Mouse (Mus musculus) midbrain, embryonic 15.5 days (tissue): ENCODE measurements around the gene Anxa5. TPM values are rescaled to one million over a fixed set of nuclear protein-coding genes. Genes with fewer than 3 reads are reported as not detected.

Experiments
- ATAC-seq: fragments of 200-750 bp; cut with Nextera tagmentation; replicated peaks from 2 replicates; pipeline ENCODE4 v1.8.0; 2017; ENCODE audit warnings: moderate TSS enrichment
- H3K27ac ChIP-seq: fragments of 300-500 bp; sonication (generic); 2 replicates; pipeline ENCODE4 v1.5.1; 2015; ENCODE audit warnings: mild to moderate bottlenecking, inconsistent platforms
- H3K27me3 ChIP-seq: fragments of 300-500 bp; sonication (generic); replicated peaks from 2 replicates; pipeline ENCODE4 v1.6.1; 2015; ENCODE audit warnings: inconsistent platforms
- H3K36me3 ChIP-seq: fragments of 300-500 bp; sonication (generic); replicated peaks from 2 replicates; pipeline ENCODE4 v1.6.1; 2015; ENCODE audit warnings: inconsistent platforms
- H3K4me1 ChIP-seq: fragments of 300-500 bp; sonication (generic); 2 replicates; pipeline ENCODE4 v1.6.1; 2015; ENCODE audit warnings: inconsistent platforms
- H3K4me2 ChIP-seq: fragments of 300-500 bp; sonication (generic); 2 replicates; pipeline ENCODE4 v1.6.1; 2015; ENCODE audit warnings: inconsistent platforms, mild to moderate bottlenecking, moderate library complexity
- H3K4me3 ChIP-seq: fragments of 300-500 bp; sonication (generic); 2 replicates; pipeline ENCODE4 v1.5.1; 2015; ENCODE audit warnings: mild to moderate bottlenecking, inconsistent platforms
- H3K9ac ChIP-seq: fragments of 300-500 bp; sonication (generic); 2 replicates; pipeline ENCODE4 v1.6.1; 2015; ENCODE audit warnings: mild to moderate bottlenecking, inconsistent platforms
- H3K9me3 ChIP-seq: fragments of 300-500 bp; sonication (generic); 2 replicates; pipeline ENCODE4 v1.6.1; 2016; ENCODE audit warnings: inconsistent platforms
- WGBS: fragments of 180-500 bp; shearing (Covaris S2); methylation state at CpG from one replicate; pipeline ENCODE4 v1.1.7; 2015; ENCODE audit warnings: mixed read lengths; 5-methylcytosine and 5-hydroxymethylcytosine counted together
- polyA plus RNA-seq: library from polyadenylated mRNA; unstranded; fragments of >200 nt; fragmentation: Nextera tagmentation; extraction: Ambion mirVana; gene quantifications from 2 replicates; pipeline ENCODE4 v1.2.1, GENCODE M21; 2015

Gene Anxa5
- 68.7 and 84.1 TPM in 2 replicates for polyA plus RNA-seq

DNA sequence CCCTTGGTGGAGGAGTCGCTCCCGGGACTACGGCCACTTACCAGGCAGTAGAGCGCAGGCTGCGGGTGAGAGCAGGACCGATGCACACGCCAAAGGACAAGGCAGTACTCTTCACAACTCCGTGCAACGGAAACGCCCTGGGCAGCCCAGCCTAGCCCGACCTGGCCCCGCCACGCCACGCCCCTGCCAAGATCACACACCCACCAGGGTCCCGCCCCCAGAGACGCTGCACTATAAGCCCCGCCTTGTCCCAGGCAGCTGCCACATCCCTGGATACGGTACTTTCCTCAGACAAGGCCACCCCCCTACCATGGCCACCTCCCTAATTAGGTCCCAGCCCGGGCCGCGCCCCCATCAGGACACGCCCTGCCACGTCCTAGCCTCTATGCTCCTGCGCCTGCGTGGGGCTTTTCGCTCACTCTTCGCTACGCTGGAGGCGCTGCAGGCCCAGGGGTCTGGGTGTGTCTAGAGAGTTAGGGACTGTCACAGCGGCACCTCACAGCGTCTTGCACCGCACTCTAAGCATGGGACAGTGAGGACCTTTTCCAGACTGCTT lies at the start of gene Anxa5, which contains the start of gene 1810062G17Rik:
Gene Anxa5, minus strand, starts transcription at position 363 of the 556 bp plus-strand sequence.
Gene 1810062G17Rik, plus strand, starts transcription at position 406 of the 556 bp plus-strand sequence.
- Histone ChIP-seq H3K36me3 (no peaks in the 10 kb centered on the region), H3K4me2 (peak within 1 kb of the TSS; percentile 97), H3K4me3 (peak within 1 kb of the TSS; percentile 73), H3K27me3 (peaks cover 4% of the 10 kb centered on the region; the same call in 1 of the 2 replicates), H3K9me3 (no peaks in the 10 kb centered on the region), H3K4me1 (peaks cover 12% of the 10 kb centered on the region), H3K9ac (peak within 1 kb of the TSS; percentile 55), H3K27ac (0 out of 2 replicates have a peak within 1 kb of the TSS, but pooled peaks have one; percentile 1)
- under 1% methylated on average over 32 of the region's 32 CpGs for WGBS
- ATAC-seq, result peak; percentile 95

DNA sequence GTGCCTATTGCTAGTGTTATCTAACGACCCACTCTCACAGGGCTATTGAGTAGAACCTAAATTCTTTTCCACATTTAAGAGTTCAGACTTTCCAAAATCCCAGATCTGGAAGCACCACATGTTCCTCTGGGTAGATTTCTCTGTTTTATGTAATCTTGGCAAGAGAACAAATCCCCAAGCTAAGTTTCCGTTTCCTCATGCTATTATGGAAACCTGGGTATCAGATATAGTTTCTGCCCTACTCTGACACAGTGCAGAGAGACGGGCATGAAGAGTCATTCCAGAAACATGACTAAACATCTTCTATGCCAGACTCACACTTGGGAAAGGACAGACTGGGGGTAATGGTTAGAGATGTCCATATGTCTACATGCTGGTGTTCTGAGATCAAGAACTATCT lies 48.8 kb upstream of the Anxa5 start:
- Histone ChIP-seq H3K4me2 (no peak overlapping the region), H3K4me3 (no peak overlapping the region), H3K9ac (no peak overlapping the region), H3K9me3 (no peaks in the 10 kb centered on the region; the same call in 1 of the 2 replicates), H3K27ac (no peak overlapping the region), H3K36me3 (no peaks in the 10 kb centered on the region), H3K27me3 (peaks cover 14% of the 10 kb centered on the region), H3K4me1 (peaks cover 9% of the 10 kb centered on the region)
- 80% methylated on average over 3 of the region's 3 CpGs for WGBS
- no peak for ATAC-seq

DNA sequence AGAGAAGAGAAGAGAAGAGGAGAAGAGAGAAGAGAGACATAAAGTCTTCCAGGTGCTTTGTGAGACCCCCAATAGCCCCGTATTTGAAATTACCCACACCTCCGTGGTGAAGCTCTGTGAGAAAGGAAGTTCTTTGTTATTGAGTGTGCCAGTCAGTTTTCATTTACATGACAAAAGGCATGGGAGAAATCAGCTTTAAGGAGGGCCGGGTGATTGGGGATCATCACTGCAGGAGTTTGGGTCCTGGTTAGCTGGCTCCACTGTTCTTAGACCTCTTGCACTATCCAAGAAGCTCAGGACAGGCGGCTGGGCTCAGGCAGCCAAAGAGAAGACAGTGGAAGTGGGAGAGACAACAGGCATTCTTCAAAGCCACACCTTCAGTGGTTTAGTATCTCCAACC lies 46.4 kb upstream of the Anxa5 start:
- Histone ChIP-seq H3K27me3 (peaks cover 14% of the 10 kb centered on the region), H3K36me3 (no peaks in the 10 kb centered on the region), H3K27ac (no peak overlapping the region), H3K4me3 (no peak overlapping the region), H3K4me2 (peak overlapping the region; percentile 100; the same call in 1 of the 2 replicates), H3K4me1 (peaks cover 9% of the 10 kb centered on the region), H3K9me3 (no peaks in the 10 kb centered on the region), H3K9ac (no peak overlapping the region)
- 3% methylated on average over 4 of the region's 4 CpGs for WGBS
- ATAC-seq, result no peak

DNA sequence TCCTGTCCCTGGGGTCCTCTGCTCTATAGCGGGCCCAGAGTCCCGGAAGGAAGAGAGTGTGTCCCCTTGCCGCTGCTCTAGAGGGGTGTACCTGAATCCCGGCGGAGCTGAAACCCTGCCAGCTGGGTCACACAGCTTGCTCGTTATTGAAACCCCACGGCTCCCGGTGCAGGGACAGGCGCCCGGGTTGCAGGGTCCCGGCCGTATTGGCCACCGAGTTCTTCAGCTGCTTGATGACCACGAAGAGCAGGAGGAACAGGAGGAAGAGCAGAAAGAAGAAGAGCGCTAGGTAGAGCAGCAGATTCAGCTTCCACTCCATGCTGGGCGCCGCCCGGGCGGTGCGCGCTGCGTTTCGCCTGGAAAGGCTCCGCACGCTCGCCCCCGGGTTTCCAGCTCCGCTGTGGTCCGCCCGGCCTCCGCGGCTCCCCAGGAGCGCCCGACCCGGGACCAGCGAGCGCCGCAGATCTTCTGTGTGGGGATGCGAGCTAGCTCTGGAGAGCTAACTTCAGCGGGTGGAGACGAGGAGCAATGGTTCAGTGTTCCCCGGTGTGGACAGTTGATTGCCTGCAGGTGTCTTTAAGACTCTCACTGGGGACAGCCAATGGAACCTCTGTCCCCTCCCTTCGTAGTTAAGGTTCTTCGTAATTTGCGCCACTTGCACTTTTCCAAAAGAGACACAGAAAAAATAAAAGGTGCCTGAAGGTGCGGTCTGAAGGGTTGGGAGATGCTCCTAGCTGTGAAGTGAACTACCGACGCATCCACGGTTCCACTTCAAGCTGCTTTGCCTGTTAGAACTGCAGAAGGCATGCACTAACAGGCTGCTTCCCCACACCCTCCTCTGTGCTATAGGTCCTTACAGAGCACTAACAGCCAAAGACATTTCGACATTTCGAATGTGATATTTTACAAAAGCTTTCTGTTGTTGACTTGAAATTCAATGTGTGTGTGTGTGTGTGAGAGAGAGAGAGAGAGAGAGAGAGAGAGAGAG lies 45.7 kb upstream of the Anxa5 start, which contains the start of gene Gm11549:
Gene Gm11549, minus strand, starts transcription at position 741 of the 988 bp plus-strand sequence.
- Histone ChIP-seq H3K4me2 (peak within 1 kb of the TSS; percentile 100), H3K4me3 (peak within 1 kb of the TSS; percentile 71), H3K4me1 (peaks cover 9% of the 10 kb centered on the region), H3K27ac (no peak within 1 kb of the TSS), H3K9me3 (no peaks in the 10 kb centered on the region), H3K27me3 (peaks cover 14% of the 10 kb centered on the region), H3K9ac (peak within 1 kb of the TSS; percentile 60), H3K36me3 (no peaks in the 10 kb centered on the region)
- under 1% methylated on average over 51 of the region's 51 CpGs for WGBS
- peak; percentile 87 for ATAC-seq

DNA sequence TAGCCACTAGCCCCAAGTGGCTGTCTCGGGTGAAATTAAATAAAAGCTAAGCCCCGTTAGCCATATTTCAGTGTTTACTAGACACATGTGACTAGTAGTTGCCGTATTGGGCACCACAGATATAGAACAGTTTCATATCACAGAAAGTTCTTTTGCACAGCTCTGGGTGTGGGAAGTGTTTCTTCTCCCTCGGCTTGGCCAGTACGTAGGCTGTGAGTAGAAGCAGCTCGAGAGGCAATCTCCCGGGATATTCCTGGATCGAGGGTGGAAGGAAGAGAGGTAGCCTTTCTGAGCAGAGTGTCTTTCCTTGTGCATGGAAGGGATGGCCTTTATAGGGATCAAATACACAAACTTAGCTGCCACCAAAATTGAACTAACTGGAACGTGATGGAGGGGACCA lies 40.5 kb upstream of the Anxa5 start:
- 90% methylated on average over 9 of the region's 9 CpGs for WGBS

DNA sequence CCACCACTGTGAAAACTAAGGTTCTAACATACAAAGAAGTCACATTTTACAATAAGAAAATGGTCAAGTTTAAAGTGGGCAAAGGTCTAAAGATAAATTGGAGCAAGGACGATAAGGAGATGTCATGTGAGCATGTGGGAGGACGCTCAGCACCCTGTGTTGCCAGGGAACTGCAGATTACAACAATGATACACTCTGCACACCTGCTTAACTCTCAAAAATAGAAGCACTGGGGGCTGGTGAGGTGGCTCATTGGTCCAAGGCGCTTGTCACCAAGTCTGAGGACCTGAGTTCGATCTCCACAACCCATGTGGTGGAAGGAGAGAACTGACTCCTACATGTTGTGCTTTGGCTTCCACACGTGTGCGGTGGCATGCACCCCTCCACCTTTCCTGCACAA lies 35.8 kb upstream of the Anxa5 start:
- Histone ChIP-seq H3K27me3 (no peaks in the 10 kb centered on the region), H3K27ac (no peak overlapping the region), H3K4me3 (no peak overlapping the region), H3K9ac (no peak overlapping the region), H3K4me2 (no peak overlapping the region), H3K36me3 (no peaks in the 10 kb centered on the region), H3K4me1 (no peaks in the 10 kb centered on the region), H3K9me3 (no peaks in the 10 kb centered on the region)
- ATAC-seq, result no peak
- WGBS, result 94% methylated on average over 6 of the region's 6 CpGs

More for the DNA sequence above, 40.5 kb upstream of the Anxa5 start:
- H3K9me3 ChIP-seq, result no peaks in the 10 kb centered on the region
- no peak overlapping the region for H3K4me2 ChIP-seq
- H3K4me3 ChIP-seq, result no peak overlapping the region
- H3K36me3 ChIP-seq, result no peaks in the 10 kb centered on the region
- no peak overlapping the region for H3K27ac ChIP-seq
- H3K9ac ChIP-seq, result no peak overlapping the region
- no peak for ATAC-seq
- H3K4me1 ChIP-seq, result peaks cover 4% of the 10 kb centered on the region
- H3K27me3 ChIP-seq, result peaks cover 8% of the 10 kb centered on the region

DNA sequence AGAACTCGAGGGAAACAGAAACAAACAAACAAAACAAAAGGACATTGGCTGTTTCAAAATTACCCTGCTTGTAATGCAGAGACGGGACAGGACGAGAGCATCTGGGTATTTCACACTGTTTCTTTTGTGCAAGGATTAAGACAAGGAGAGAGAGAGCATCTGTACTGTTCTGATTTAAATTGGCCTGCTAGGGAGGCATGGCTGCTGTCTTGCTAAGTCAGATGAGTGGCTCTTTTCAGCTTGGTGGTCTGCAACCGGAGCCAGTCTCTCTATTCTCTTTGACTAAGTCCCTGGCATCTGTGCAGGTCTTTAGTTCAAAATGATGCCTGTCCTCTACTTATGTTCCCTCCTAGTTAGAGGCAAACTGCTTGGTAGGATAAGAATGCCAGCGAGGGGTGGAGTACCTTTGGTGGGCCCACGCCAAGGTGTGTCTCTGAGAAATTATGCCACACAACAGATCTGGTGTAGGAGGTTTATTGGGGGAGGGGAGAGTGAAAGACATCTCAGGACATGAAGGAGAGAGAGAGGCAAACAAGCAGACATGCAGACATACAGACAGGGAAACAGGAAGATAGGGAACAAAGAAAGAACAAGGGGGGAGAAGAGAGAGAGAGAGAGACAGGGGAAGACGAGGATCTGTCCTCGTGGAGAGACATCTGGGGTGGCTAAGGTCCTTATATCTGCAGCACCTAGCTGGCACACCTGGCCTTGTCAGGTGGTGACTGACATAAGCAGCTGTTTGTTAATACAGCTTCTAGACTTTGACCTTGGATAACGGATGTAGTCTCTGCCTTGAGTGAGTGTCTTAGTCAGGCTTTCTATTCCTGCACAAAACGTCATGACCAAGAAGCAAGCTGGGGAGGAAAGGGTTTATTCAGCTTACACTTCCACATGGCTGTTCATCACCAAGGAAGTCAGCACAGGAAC lies 30.4 kb upstream of the Anxa5 start:
- peak; percentile 66 for ATAC-seq
- no peak overlapping the region for H3K4me3 ChIP-seq
- H3K27ac ChIP-seq, result 0 out of 2 replicates have a peak overlapping the region, but pooled peaks have one; percentile 17
- H3K4me1 ChIP-seq, result peaks cover 5% of the 10 kb centered on the region
- H3K9me3 ChIP-seq, result no peaks in the 10 kb centered on the region
- no peaks in the 10 kb centered on the region for H3K36me3 ChIP-seq
- 45% methylated on average over 10 of the region's 10 CpGs for WGBS
- H3K4me2 ChIP-seq, result no peak overlapping the region
- no peaks in the 10 kb centered on the region for H3K27me3 ChIP-seq
- no peak overlapping the region for H3K9ac ChIP-seq

DNA sequence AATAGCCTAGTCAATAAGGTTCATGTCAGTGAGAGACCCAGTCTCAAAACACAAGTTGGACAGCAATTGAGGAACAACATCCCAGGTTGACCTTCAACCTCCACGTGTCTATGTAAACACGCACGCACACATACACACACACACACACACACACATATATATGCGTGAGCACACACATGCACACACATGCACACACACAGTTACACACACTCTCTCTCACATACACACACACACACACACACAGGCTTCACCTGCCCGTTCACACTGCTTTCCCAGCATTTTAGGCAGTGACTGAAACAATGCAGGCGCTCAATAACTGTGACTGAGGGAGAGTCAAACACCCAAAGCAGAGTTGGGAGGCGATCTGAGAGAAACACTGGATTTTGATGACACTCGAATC lies 29.6 kb upstream of the Anxa5 start:
- no peaks in the 10 kb centered on the region for H3K9me3 ChIP-seq
- 70% methylated on average over 8 of the region's 8 CpGs for WGBS
- no peak overlapping the region for H3K27ac ChIP-seq
- no peak overlapping the region for H3K4me2 ChIP-seq
- peak; percentile 66; the same call in 1 of the 2 replicates for ATAC-seq
- no peaks in the 10 kb centered on the region for H3K27me3 ChIP-seq
- no peak overlapping the region for H3K9ac ChIP-seq
- H3K36me3 ChIP-seq, result no peaks in the 10 kb centered on the region
- H3K4me1 ChIP-seq, result peaks cover 5% of the 10 kb centered on the region
- H3K4me3 ChIP-seq, result no peak overlapping the region

DNA sequence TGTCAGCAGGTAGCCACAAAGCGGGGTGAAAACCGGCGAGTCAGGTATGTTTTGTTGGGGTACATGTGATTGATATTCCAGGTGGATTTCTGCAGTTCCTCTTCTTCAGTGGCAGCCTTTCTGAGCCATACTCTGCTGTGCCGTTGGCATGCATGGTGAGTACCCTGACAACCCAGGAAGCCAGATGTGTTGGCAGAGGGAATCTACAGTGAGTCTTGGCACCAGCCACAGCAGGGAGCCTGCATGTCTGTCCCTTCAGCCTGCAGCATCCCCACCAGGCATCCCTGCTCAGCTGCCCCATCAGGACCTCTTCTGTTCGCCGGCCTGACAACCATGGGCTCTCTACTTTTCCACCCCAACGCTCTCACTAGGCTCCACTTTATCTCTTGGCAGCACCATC lies 25.9 kb upstream of the Anxa5 start:
- Histone ChIP-seq H3K4me2 (no peak overlapping the region), H3K9ac (no peak overlapping the region), H3K36me3 (no peaks in the 10 kb centered on the region), H3K9me3 (no peaks in the 10 kb centered on the region), H3K27me3 (no peaks in the 10 kb centered on the region), H3K4me3 (no peak overlapping the region), H3K27ac (no peak overlapping the region), H3K4me1 (peaks cover 5% of the 10 kb centered on the region)
- no peak for ATAC-seq
- 75% methylated on average over 7 of the region's 7 CpGs for WGBS

DNA sequence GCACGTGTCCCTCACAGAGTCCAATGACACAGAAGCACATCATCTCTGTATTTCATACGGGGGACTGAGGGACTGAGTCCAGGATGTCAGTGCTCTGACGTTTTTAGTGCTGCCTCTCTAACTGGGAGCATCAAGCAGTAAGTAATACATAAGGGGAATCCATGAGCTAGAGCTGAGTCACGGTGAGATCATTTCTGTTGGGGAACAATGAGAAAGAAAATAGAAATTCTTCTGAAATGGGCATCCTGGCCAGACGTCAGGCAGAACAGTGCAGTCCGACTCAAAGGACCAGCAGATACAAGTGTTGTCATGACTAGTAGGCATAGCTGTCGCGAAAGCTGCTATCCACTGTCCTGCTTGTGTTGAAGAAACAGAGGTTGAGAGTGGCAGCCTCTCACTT lies 25.3 kb upstream of the Anxa5 start:
- peaks cover 3% of the 10 kb centered on the region for H3K4me1 ChIP-seq
- H3K36me3 ChIP-seq, result no peaks in the 10 kb centered on the region
- 83% methylated on average over 8 of the region's 8 CpGs for WGBS
- H3K9me3 ChIP-seq, result no peaks in the 10 kb centered on the region
- no peak overlapping the region for H3K9ac ChIP-seq
- no peak overlapping the region for H3K4me2 ChIP-seq
- no peak overlapping the region for H3K4me3 ChIP-seq
- no peaks in the 10 kb centered on the region for H3K27me3 ChIP-seq
- H3K27ac ChIP-seq, result no peak overlapping the region
- no peak for ATAC-seq

DNA sequence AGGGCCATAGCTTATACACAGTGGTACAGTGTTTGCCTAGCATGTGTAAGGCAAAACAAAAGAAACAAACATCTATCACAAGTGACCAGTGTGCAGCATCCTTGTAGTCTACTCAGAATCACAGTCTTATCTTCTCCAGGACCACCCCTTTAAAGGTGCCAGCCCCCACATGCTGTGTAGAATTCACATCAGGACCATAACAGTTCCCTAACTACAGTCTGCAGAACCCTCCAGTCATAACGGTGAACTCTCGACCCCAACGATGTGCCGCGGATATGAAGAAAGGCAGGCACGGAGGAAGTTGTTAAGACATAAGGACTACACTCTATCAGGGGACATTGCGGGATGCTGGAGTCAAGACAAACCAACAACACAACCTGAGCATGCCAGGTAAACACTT lies 23.7 kb upstream of the Anxa5 start:
- Histone ChIP-seq H3K4me1 (no peaks in the 10 kb centered on the region), H3K9ac (no peak overlapping the region), H3K27ac (no peak overlapping the region), H3K4me3 (no peak overlapping the region), H3K4me2 (no peak overlapping the region), H3K27me3 (no peaks in the 10 kb centered on the region), H3K36me3 (no peaks in the 10 kb centered on the region), H3K9me3 (no peaks in the 10 kb centered on the region)
- ATAC-seq, result no peak
- WGBS, result 93% methylated on average over 7 of the region's 7 CpGs
